Mouse (Mus musculus) spleen, adult 2 months (tissue): ENCODE measurements around the gene Slc25a19.

Experiments
- CTCF ChIP-seq: fragments of 200-500 bp; IDR thresholded peaks from 2 replicates; pipeline ENCODE4 v1.5.1; 2011; ENCODE audit warnings: mild to moderate bottlenecking, inconsistent platforms; ENCODE audit not compliant: insufficient read depth, insufficient read length, insufficient replicate concordance; ENCODE audit errors: extremely low read depth
- POLR2A ChIP-seq: fragments of 200-500 bp; IDR thresholded peaks from 2 replicates; pipeline ENCODE4 v1.6.1; 2011; ENCODE audit warnings: low read depth, low read length, inconsistent platforms

GRCm38 (mm10) chr11:115642705-115643104, 14.6 kb upstream of the Slc25a19 start:
- TF ChIP-seq CTCF (no peak), POLR2A (no peak)
